Mouse (Mus musculus): Measurements from ENCODE around the gene Btbd35f13.
"Not testable (repeated sequence)": the region's sequence is repeated elsewhere in the genome, so short reads cannot be mapped to it uniquely, and the experiment has no call there.

Btbd35f13 gene

DNA sequence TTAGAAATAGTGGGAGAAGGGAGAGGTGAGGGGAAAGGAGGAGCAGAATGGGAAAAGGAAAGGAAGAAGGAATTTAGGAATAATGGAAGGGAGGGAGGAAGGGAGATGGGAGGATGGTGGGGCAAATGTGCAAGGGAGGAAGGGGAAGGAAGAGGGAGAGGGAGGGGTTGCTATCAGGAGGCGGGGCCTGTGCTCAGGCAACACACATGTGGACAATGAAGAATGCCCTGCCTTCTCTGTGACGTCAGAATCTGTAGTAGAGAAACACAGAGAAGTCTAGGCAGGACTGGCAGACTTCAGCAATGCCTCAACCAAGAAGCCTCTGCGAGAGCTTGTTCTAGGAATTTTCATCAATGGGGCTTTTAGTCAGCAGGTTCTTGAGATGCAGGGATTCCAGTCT, at the start of gene Btbd35f13:
Gene Btbd35f13, plus strand, starts transcription at position 301 of the 400 bp plus-strand sequence.
- in situ Hi-C loops (cut with MboI; ENCODE audit: unreplicated experiment in 2 of 2): not testable (repeated sequence)

DNA sequence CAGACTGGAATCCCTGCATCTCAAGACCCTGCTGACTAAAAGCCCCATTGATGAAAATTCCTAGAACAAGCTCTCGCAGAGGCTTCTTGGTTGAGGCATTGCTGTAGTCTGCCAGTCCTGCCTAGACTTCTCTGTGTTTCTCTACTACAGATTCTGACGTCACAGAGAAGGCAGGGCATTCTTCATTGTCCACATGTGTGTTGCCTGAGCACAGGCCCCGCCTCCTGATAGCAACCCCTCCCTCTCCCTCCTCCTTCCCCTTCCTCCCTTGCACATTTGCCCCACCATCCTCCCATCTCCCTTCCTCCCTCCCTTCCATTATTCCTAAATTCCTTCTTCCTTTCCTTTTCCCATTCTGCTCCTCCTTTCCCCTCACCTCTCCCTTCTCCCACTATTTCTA, 45.3 kb downstream of the Btbd35f13 start, which contains the start of gene Btbd35f14:
Gene Btbd35f14, minus strand, starts transcription at position 101 of the 400 bp plus-strand sequence.
- in situ Hi-C loops (cut with MboI; ENCODE audit: unreplicated experiment in 2 of 2): not testable (repeated sequence)

Measured in v-Abl transformed pro-B cells (cell line).